Mouse (Mus musculus) heart, postnatal 25 days (tissue): ENCODE data around the gene Ccdc175. TPM values are rescaled to one million over a fixed set of nuclear protein-coding genes. Genes with fewer than 3 reads are reported as not detected.

Experiments
- DNase-seq: peaks from one replicate; pipeline ENCODE4 v3.0.0; 2022; ENCODE audit warnings: low spot score
- intact Hi-C: fragments of 180-260 bp; cut with DNase I; formaldehyde crosslinking; loops from one replicate; pipeline ENCODE4 v1.15.1; 2025
- microRNA-seq: library from miRNA; unstranded; fragments of <30 nt; microRNA quantifications from one replicate; pipeline ENCODE4 v1.2.0, GENCODE M21; 2022
- total RNA-seq, 2 experiments: library from RNA; stranded (reverse); gene quantifications; 2 replicates each; pipeline ENCODE4 v1.2.3; 2021

Ccdc175 gene
- total RNA-seq, 2 experiments from 2014 or later = not detected

DNA sequence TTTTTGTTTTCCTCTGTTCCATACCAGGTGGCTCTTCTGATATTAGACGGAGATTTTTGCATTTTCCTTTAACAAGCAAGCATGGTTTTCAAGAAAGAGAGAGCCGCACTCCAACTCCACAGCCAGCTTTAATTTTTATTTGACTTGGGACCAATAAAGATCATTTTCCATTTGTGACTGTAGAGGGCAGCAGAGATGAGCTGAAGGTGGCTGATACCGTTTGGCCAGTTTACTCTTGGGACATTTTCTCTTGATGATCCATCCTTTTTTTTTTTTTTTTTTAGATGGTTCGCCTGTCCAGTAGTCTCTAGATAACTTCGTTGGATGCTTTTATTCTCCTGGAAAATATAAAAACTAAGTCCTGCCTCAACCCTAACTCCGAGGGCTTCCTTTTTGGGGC lies 131.5 kb downstream of the Ccdc175 start:
- intact Hi-C loops = no loop called here
- DNase-seq = no peak

DNA sequence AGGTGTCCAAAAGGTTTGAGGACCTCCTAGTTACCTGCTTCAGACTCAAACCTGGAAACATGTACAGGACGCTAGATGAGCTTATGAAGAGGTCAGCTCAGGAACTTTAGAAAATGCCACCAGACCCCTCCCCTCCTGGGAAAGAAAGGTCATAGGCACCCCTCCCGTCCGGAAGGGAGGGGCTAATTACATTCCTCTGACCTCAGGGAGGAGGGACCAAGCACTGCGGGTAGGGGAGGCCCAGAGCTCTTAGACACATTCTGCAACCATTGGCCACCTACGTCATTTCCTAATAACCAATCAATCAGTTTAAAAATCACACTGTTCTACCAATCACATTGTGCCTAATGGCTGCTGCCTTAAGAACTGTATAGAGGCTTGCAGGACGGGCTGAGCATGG lies 132.3 kb downstream of the Ccdc175 start:
- DNase-seq = no peak
- intact Hi-C loops = no loop called here

Small RNAs within 50 kb of the gene (microRNA-seq; reads per million reads assigned to microRNA genes)
- gene Gm24466 = not detected

Other genes starting within 250 kb of the Ccdc175 start
- gene Gpr135, start 113.9 kb downstream of the Ccdc175 start, total RNA-seq = under 1 TPM; 0.25 to 0.42 TPM
- 1 to 10 TPM; 5.7 to 6.7 TPM for gene L3hypdh, start 99.6 kb downstream of the Ccdc175 start, total RNA-seq
- 10 to 100 TPM; 21.1 to 21.3 TPM for gene Jkamp, start 99.4 kb downstream of the Ccdc175 start, total RNA-seq
- gene Rtn1, start 224.0 kb upstream of the Ccdc175 start, total RNA-seq = 1 to 10 TPM; 3.1 to 5.3 TPM